Mouse (Mus musculus): ENCODE data around the gene Nit1. TPM values are rescaled to one million over a fixed set of nuclear protein-coding genes. Genes with fewer than 3 reads are reported as not detected.

The Nit1 gene
- polyA plus RNA-seq, 1 experiment from 2014 or later: 39.4 TPM

- H3K4me3 ChIP-seq: no peak within 1 kb of the TSS
- no peaks in the 10 kb centered on the region for H3K36me3 ChIP-seq
- no peak within 1 kb of the TSS for H3K27ac ChIP-seq (replicated peaks)
- H3K9me3 ChIP-seq (replicated peaks): no peaks in the 10 kb centered on the region
- peaks cover 29% of the 10 kb centered on the region for H3K4me1 ChIP-seq
- peaks cover 24% of the 10 kb centered on the region for H3K27me3 ChIP-seq (ENCODE audit: low read depth, poor library complexity, severe bottlenecking)
- WGBS: 36% methylated on average over 20 of the region's 20 CpGs
- DNase-seq (ENCODE audit: low spot score): no peak
Observed at GRCm38 (mm10) chr1:171369845-171370556, 24.6 kb upstream of the Nit1 start, which contains the start of gene Nectin4. Gene Nectin4, plus strand, starts transcription at chr1:171370099.

GRCm38 (mm10) chr1:171365934-171366333 is 20.5 kb upstream of the Nit1 start:
- no peak for DNase-seq (ENCODE audit: low spot score)
- Histone ChIP-seq H3K9me3 (replicated peaks) (no peaks in the 10 kb centered on the region), H3K27ac (replicated peaks) (no peak overlapping the region), H3K27me3 (ENCODE audit: low read depth, poor library complexity, severe bottlenecking) (peaks cover 7% of the 10 kb centered on the region; the same call in 1 of the 2 replicates), H3K4me1 (peaks cover 20% of the 10 kb centered on the region), H3K36me3 (no peaks in the 10 kb centered on the region), H3K4me3 (no peak overlapping the region)
- 77% methylated on average over 7 of the region's 7 CpGs for WGBS

- H3K27ac ChIP-seq (replicated peaks): peak overlapping the region; percentile 83
- no peaks in the 10 kb centered on the region; the same call in 1 of the 2 replicates for H3K9me3 ChIP-seq (replicated peaks)
- peaks cover 26% of the 10 kb centered on the region for H3K36me3 ChIP-seq
- WGBS: 32% methylated on average over 16 of the region's 16 CpGs
- peaks cover 21% of the 10 kb centered on the region for H3K4me1 ChIP-seq
- DNase-seq (ENCODE audit: low spot score): peak; percentile 67
- H3K4me3 ChIP-seq: peak overlapping the region; percentile 65
- H3K27me3 ChIP-seq (ENCODE audit: low read depth, poor library complexity, severe bottlenecking): no peaks in the 10 kb centered on the region
Observed at GRCm38 (mm10) chr1:171361106-171362103, 16.0 kb upstream of the Nit1 start.

GRCm38 (mm10) chr1:171360656-171361055 is 15.2 kb upstream of the Nit1 start, which contains the start of gene Klhdc9:
Gene Klhdc9, minus strand, starts transcription at chr1:171360798.
- Histone ChIP-seq H3K27me3 (ENCODE audit: low read depth, poor library complexity, severe bottlenecking) (no peaks in the 10 kb centered on the region), H3K4me1 (peaks cover 21% of the 10 kb centered on the region), H3K36me3 (peaks cover 28% of the 10 kb centered on the region), H3K4me3 (peak within 1 kb of the TSS; percentile 65), H3K9me3 (replicated peaks) (no peaks in the 10 kb centered on the region; the same call in 1 of the 2 replicates), H3K27ac (replicated peaks) (peak within 1 kb of the TSS; percentile 83)
- under 1% methylated on average over 21 of the region's 21 CpGs for WGBS
- DNase-seq (ENCODE audit: low spot score): peak; percentile 95

- no peak for DNase-seq (ENCODE audit: low spot score)
- H3K27me3 ChIP-seq (ENCODE audit: low read depth, poor library complexity, severe bottlenecking): no peaks in the 10 kb centered on the region
- peak overlapping the region; percentile 83 for H3K27ac ChIP-seq (replicated peaks)
- H3K9me3 ChIP-seq (replicated peaks): no peaks in the 10 kb centered on the region; the same call in 1 of the 2 replicates
- peak overlapping the region; percentile 65 for H3K4me3 ChIP-seq
- peaks cover 21% of the 10 kb centered on the region for H3K4me1 ChIP-seq
- peaks cover 28% of the 10 kb centered on the region for H3K36me3 ChIP-seq
- 7% methylated on average over 26 of the region's 26 CpGs for WGBS
Observed at GRCm38 (mm10) chr1:171360253-171360652, 14.8 kb upstream of the Nit1 start.

- peaks cover 32% of the 10 kb centered on the region for H3K36me3 ChIP-seq
- H3K9me3 ChIP-seq (replicated peaks): no peaks in the 10 kb centered on the region; the same call in 1 of the 2 replicates
- no peak overlapping the region for H3K4me3 ChIP-seq
- no peak for DNase-seq (ENCODE audit: low spot score)
- H3K27ac ChIP-seq (replicated peaks): no peak overlapping the region
- no peaks in the 10 kb centered on the region for H3K27me3 ChIP-seq (ENCODE audit: low read depth, poor library complexity, severe bottlenecking)
- H3K4me1 ChIP-seq: peaks cover 21% of the 10 kb centered on the region
- 87% methylated on average over 4 of the region's 4 CpGs for WGBS
Observed at GRCm38 (mm10) chr1:171358421-171358820, 13.0 kb upstream of the Nit1 start.

GRCm38 (mm10) chr1:171356814-171357213 is 11.4 kb upstream of the Nit1 start:
- H3K4me1 ChIP-seq: peaks cover 20% of the 10 kb centered on the region
- H3K9me3 ChIP-seq (replicated peaks): no peaks in the 10 kb centered on the region; the same call in 1 of the 2 replicates
- H3K27me3 ChIP-seq (ENCODE audit: low read depth, poor library complexity, severe bottlenecking): no peaks in the 10 kb centered on the region
- peaks cover 32% of the 10 kb centered on the region for H3K36me3 ChIP-seq
- DNase-seq (ENCODE audit: low spot score): no peak
- no peak overlapping the region for H3K27ac ChIP-seq (replicated peaks)
- 91% methylated on average over 2 of the region's 2 CpGs for WGBS
- no peak overlapping the region for H3K4me3 ChIP-seq

- 73% methylated on average over 5 of the region's 5 CpGs for WGBS
Observed at GRCm38 (mm10) chr1:171355812-171356340, 10.4 kb upstream of the Nit1 start.

GRCm38 (mm10) chr1:171349210-171349609 is 3.8 kb upstream of the Nit1 start:
- Histone ChIP-seq H3K9me3 (replicated peaks) (peaks cover 7% of the 10 kb centered on the region), H3K27me3 (ENCODE audit: low read depth, poor library complexity, severe bottlenecking) (no peaks in the 10 kb centered on the region), H3K36me3 (peaks cover 17% of the 10 kb centered on the region), H3K4me3 (no peak overlapping the region), H3K4me1 (peaks cover 37% of the 10 kb centered on the region), H3K27ac (replicated peaks) (no peak overlapping the region)
- DNase-seq (ENCODE audit: low spot score): no peak
- WGBS: 92% methylated on average over 2 of the region's 2 CpGs

More at GRCm38 (mm10) chr1:171355812-171356340, 10.4 kb upstream of the Nit1 start:
- Histone ChIP-seq H3K36me3 (peaks cover 32% of the 10 kb centered on the region), H3K9me3 (replicated peaks) (no peaks in the 10 kb centered on the region; the same call in 1 of the 2 replicates), H3K27ac (replicated peaks) (no peak overlapping the region), H3K27me3 (ENCODE audit: low read depth, poor library complexity, severe bottlenecking) (no peaks in the 10 kb centered on the region), H3K4me1 (peaks cover 13% of the 10 kb centered on the region), H3K4me3 (no peak overlapping the region)
- no peak for DNase-seq (ENCODE audit: low spot score)

- Histone ChIP-seq H3K36me3 (peaks cover 17% of the 10 kb centered on the region), H3K27me3 (ENCODE audit: low read depth, poor library complexity, severe bottlenecking) (no peaks in the 10 kb centered on the region), H3K27ac (replicated peaks) (no peak overlapping the region), H3K4me1 (peaks cover 40% of the 10 kb centered on the region), H3K9me3 (replicated peaks) (peaks cover 7% of the 10 kb centered on the region), H3K4me3 (no peak overlapping the region)
- WGBS: 94% methylated on average over 3 of the region's 3 CpGs
- DNase-seq (ENCODE audit: low spot score): no peak
Observed at GRCm38 (mm10) chr1:171348665-171349064, 3.2 kb upstream of the Nit1 start.

GRCm38 (mm10) chr1:171346095-171346450 is 627 bp upstream of the Nit1 start:
- H3K4me3 ChIP-seq: peak overlapping the region; percentile 94
- no peak for DNase-seq (ENCODE audit: low spot score)
- H3K9me3 ChIP-seq (replicated peaks): peaks cover 7% of the 10 kb centered on the region
- H3K27me3 ChIP-seq (ENCODE audit: low read depth, poor library complexity, severe bottlenecking): no peaks in the 10 kb centered on the region
- peaks cover 43% of the 10 kb centered on the region for H3K36me3 ChIP-seq
- peak overlapping the region; percentile 90 for H3K27ac ChIP-seq (replicated peaks)
- peaks cover 40% of the 10 kb centered on the region for H3K4me1 ChIP-seq
- WGBS: under 1% methylated on average over 14 of the region's 14 CpGs

- WGBS: 82% methylated on average over 9 of the region's 9 CpGs
- H3K27ac ChIP-seq (replicated peaks): no peak overlapping the region; the same call in 1 of the 2 replicates
- peaks cover 57% of the 10 kb centered on the region for H3K36me3 ChIP-seq
- no peak for DNase-seq (ENCODE audit: low spot score)
- H3K4me1 ChIP-seq: peaks cover 40% of the 10 kb centered on the region
- no peaks in the 10 kb centered on the region for H3K27me3 ChIP-seq (ENCODE audit: low read depth, poor library complexity, severe bottlenecking)
- H3K9me3 ChIP-seq (replicated peaks): peaks cover 7% of the 10 kb centered on the region
- H3K4me3 ChIP-seq: peak overlapping the region; percentile 94
Observed at GRCm38 (mm10) chr1:171344715-171345114, 731 bp downstream of the Nit1 start.
